ENCODE assay signal across 7 mouse cellular contexts in the genomic region with DNA sequence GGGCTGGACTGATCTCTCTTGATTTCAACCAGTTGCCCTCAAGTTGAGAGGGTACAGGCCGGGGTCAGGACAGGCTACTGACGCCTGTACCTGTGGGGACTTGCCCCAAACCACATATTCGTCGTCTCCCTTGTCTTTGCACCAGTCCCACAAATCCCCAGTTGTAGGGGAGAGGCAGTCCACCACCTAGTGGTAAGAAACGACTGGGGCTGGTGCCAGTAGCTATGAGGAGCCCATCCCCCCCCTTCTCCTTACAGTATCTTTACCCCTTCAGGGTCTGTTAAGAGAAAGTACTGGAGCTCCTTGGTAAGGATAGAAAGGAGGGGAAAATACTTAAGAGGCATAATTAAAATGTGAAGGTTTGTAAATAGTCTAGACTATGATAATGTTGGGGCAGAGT. TPM values are rescaled to one million over a fixed set of nuclear protein-coding genes. Genes with fewer than 3 reads are reported as not detected.
DNase-seq lines count a peak whose midpoint lies in the region; ATAC-seq and TF ChIP-seq lines count a peak whose summit lies in the region.
"Not testable (repeated sequence)": the region's sequence is repeated elsewhere in the genome, so short reads cannot be mapped to it uniquely, and the experiment has no call there.

No protein-coding gene starts in this region.

- TF ChIP-seq POLR2A in kidney, adult 2 months (IDR thresholded peaks at IDR 0.05; ENCODE audit: low read depth, low read length); liver, adult 2 months (IDR thresholded peaks at IDR 0.05; ENCODE audit: extremely low read depth, insufficient read depth, low read length): not testable (repeated sequence)

- not testable (repeated sequence) for H3K27me3 ChIP-seq in forebrain, embryonic 10.5 days (ENCODE audit: poor library complexity, severe bottlenecking); heart, embryonic 15.5 days; kidney, adult 2 months (replicated peaks; ENCODE audit: control insufficient read depth, insufficient read depth, low read length); liver, adult 2 months (ENCODE audit: control insufficient read depth, insufficient read depth, low read length); lung, embryonic 16.5 days (ENCODE audit: control insufficient read depth, insufficient read depth, low read depth, low read length); neural tube, embryonic 15.5 days (replicated peaks)

- peaks cover 24% of the 10 kb centered on the region; the same call in 1 of the 2 replicates for H3K79me2 ChIP-seq in liver, adult 2 months (ENCODE audit: control insufficient read depth, insufficient read depth, low read length)

- not testable (repeated sequence) for TF ChIP-seq CTCF in kidney, adult 2 months (conservative IDR thresholded peaks at IDR 0.05; ENCODE audit: insufficient read depth, insufficient read length, low read depth, low read length); liver, adult 2 months (IDR thresholded peaks at IDR 0.05; ENCODE audit: low read depth, low read length)

- peak overlapping the region; percentile 93; the same call in 1 of the 2 replicates for H3K4me3 ChIP-seq in forebrain, embryonic 10.5 days
- peak overlapping the region; percentile 14; the same call in 1 of the 2 replicates for H3K4me3 ChIP-seq in heart, embryonic 15.5 days
- peak overlapping the region; percentile 30; the same call in 1 of the 2 replicates for H3K4me3 ChIP-seq in kidney, adult 2 months (ENCODE audit: insufficient read depth, low read depth, low read length)
- not testable (repeated sequence) for H3K4me3 ChIP-seq in liver, adult 2 months (ENCODE audit: insufficient read depth, low read depth, low read length); neural tube, embryonic 15.5 days (replicated peaks)
- H3K4me3 ChIP-seq in lung, embryonic 16.5 days (ENCODE audit: low read length) = peak overlapping the region; percentile 7

- not testable (repeated sequence) for ATAC-seq in heart, embryonic 15.5 days (replicated peaks; ENCODE audit: insufficient number of reproducible peaks, insufficient read depth, low FRiP score, low read depth); lung, embryonic 16.5 days (ENCODE audit: low read depth); neural tube, embryonic 15.5 days (ENCODE audit: low FRiP score)

- DNase-seq in MN1 (ENCODE audit: low spot score) = peak; percentile 34
- not testable (repeated sequence) for DNase-seq in forebrain, embryonic 10.5 days (ENCODE audit: extremely low spot score, low spot score); kidney, adult 2 months; liver, adult 2 months (ENCODE audit: extremely low read depth, low read depth, low spot score)

- WGBS in forebrain, embryonic 10.5 days = 53% methylated on average over 5 of the region's 5 CpGs
- 43% methylated on average over 5 of the region's 5 CpGs for WGBS in heart, embryonic 15.5 days
- 51% methylated on average over 5 of the region's 5 CpGs for WGBS in kidney, adult 2 months
- 59% methylated on average over 5 of the region's 5 CpGs for WGBS in liver, adult 2 months
- WGBS in lung, embryonic 16.5 days = 53% methylated on average over 5 of the region's 5 CpGs
- WGBS in neural tube, embryonic 15.5 days = 58% methylated on average over 5 of the region's 5 CpGs

- not testable (repeated sequence) for H3K9me3 ChIP-seq in forebrain, embryonic 10.5 days; heart, embryonic 15.5 days (replicated peaks); lung, embryonic 16.5 days (ENCODE audit: control insufficient read depth, low read length); neural tube, embryonic 15.5 days (replicated peaks)

- peaks cover 53% of the 10 kb centered on the region for H3K36me3 ChIP-seq in forebrain, embryonic 10.5 days (replicated peaks)
- peaks cover 27% of the 10 kb centered on the region for H3K36me3 ChIP-seq in heart, embryonic 15.5 days
- not testable (repeated sequence) for H3K36me3 ChIP-seq in kidney, adult 2 months (ENCODE audit: control insufficient read depth, insufficient read depth, low read length)
- H3K36me3 ChIP-seq in liver, adult 2 months (ENCODE audit: control insufficient read depth, insufficient read depth, low read length) = peaks cover 11% of the 10 kb centered on the region
- H3K36me3 ChIP-seq in lung, embryonic 16.5 days (ENCODE audit: control insufficient read depth, insufficient read depth, low read length) = peaks cover 21% of the 10 kb centered on the region
- H3K36me3 ChIP-seq in neural tube, embryonic 15.5 days = peaks cover 33% of the 10 kb centered on the region

- not testable (repeated sequence) for H3K9ac ChIP-seq in heart, embryonic 15.5 days; liver, adult 2 months (ENCODE audit: low read depth, low read length); neural tube, embryonic 15.5 days (replicated peaks)
- H3K9ac ChIP-seq in lung, embryonic 16.5 days (ENCODE audit: low read length) = peak overlapping the region; percentile 0

- not testable (repeated sequence) for H3K27ac ChIP-seq in forebrain, embryonic 10.5 days; neural tube, embryonic 15.5 days (replicated peaks)
- peak overlapping the region; percentile 89 for H3K27ac ChIP-seq in heart, embryonic 15.5 days
- H3K27ac ChIP-seq in kidney, adult 2 months (ENCODE audit: insufficient read depth, low read depth, low read length) = peak overlapping the region; percentile 32; the same call in 1 of the 2 replicates
- H3K27ac ChIP-seq in liver, adult 2 months (replicated peaks; ENCODE audit: insufficient read depth, low read depth, low read length) = peak overlapping the region; percentile 12
- peak overlapping the region; percentile 10; the same call in 1 of the 2 replicates for H3K27ac ChIP-seq in lung, embryonic 16.5 days (ENCODE audit: low read length)

- peaks cover 75% of the 10 kb centered on the region for H3K4me1 ChIP-seq in forebrain, embryonic 10.5 days
- H3K4me1 ChIP-seq in heart, embryonic 15.5 days (replicated peaks) = peaks cover 54% of the 10 kb centered on the region
- H3K4me1 ChIP-seq in kidney, adult 2 months (ENCODE audit: control insufficient read depth, insufficient read depth, low read length) = peaks cover 25% of the 10 kb centered on the region; the same call in 1 of the 2 replicates
- peaks cover 29% of the 10 kb centered on the region for H3K4me1 ChIP-seq in liver, adult 2 months (ENCODE audit: control insufficient read depth, insufficient read depth, low read length)
- H3K4me1 ChIP-seq in lung, embryonic 16.5 days (replicated peaks; ENCODE audit: control insufficient read depth, insufficient read depth, low read length) = peaks cover 34% of the 10 kb centered on the region
- peaks cover 53% of the 10 kb centered on the region for H3K4me1 ChIP-seq in neural tube, embryonic 15.5 days

- peak overlapping the region; percentile 85 for H3K4me2 ChIP-seq in heart, embryonic 15.5 days
- H3K4me2 ChIP-seq in lung, embryonic 16.5 days (ENCODE audit: low read depth, low read length) = peak overlapping the region; percentile 43
- peak overlapping the region; percentile 5; the same call in 1 of the 2 replicates for H3K4me2 ChIP-seq in neural tube, embryonic 15.5 days

RNA-seq across cellular contexts. Expression of a gene that starts 2.2 kb away (rescaled TPM):
- polyA plus RNA-seq in forebrain, embryonic 10.5 days (2016; fragmentation: Nextera tagmentation; extraction: Ambion mirVana) = 147 TPM in 2 replicates
- 72.2 and 89.3 TPM in 2 replicates for polyA plus RNA-seq in heart, embryonic 15.5 days (2015; fragmentation: Nextera tagmentation; extraction: Ambion mirVana)
- 103 and 155 TPM in 2 replicates for polyA plus RNA-seq in kidney, adult 2 months (2012; rRNA removed)
- total RNA-seq in liver, adult 2 months (2014; rRNA removed) = 38.4 and 49.0 TPM in 2 replicates
- 64.1 and 66.3 TPM in 2 replicates for polyA plus RNA-seq in liver, adult 2 months (2012; rRNA removed)
- polyA plus RNA-seq in lung, embryonic 16.5 days (2015; fragmentation: Nextera tagmentation; extraction: Ambion mirVana) = 101 and 102 TPM in 2 replicates
- 56.0 and 57.3 TPM in 2 replicates for polyA plus RNA-seq in neural tube, embryonic 15.5 days (2015; fragmentation: Nextera tagmentation; extraction: Ambion mirVana)

RNA-seq across cellular contexts. Expression of a gene that starts 2.5 kb away (rescaled TPM):
- 73.3 and 74.1 TPM in 2 replicates for polyA plus RNA-seq in forebrain, embryonic 10.5 days (2016; fragmentation: Nextera tagmentation; extraction: Ambion mirVana)
- polyA plus RNA-seq in heart, embryonic 15.5 days (2015; fragmentation: Nextera tagmentation; extraction: Ambion mirVana) = 41.4 and 43.0 TPM in 2 replicates
- 82.5 and 93.8 TPM in 2 replicates for polyA plus RNA-seq in kidney, adult 2 months (2012; rRNA removed)
- 22.6 and 27.4 TPM in 2 replicates for total RNA-seq in liver, adult 2 months (2014; rRNA removed)
- polyA plus RNA-seq in liver, adult 2 months (2012; rRNA removed) = 52.8 and 58.1 TPM in 2 replicates
- 35.6 and 41.6 TPM in 2 replicates for polyA plus RNA-seq in lung, embryonic 16.5 days (2015; fragmentation: Nextera tagmentation; extraction: Ambion mirVana)
- 112 and 125 TPM in 2 replicates for polyA plus RNA-seq in neural tube, embryonic 15.5 days (2015; fragmentation: Nextera tagmentation; extraction: Ambion mirVana)

RNA-seq across cellular contexts. Expression of a gene that starts 11.2 kb away (rescaled TPM):
- 6.8 and 7.4 TPM in 2 replicates for polyA plus RNA-seq in forebrain, embryonic 10.5 days (2016; fragmentation: Nextera tagmentation; extraction: Ambion mirVana)
- polyA plus RNA-seq in heart, embryonic 15.5 days (2015; fragmentation: Nextera tagmentation; extraction: Ambion mirVana) = 8.3 and 9.1 TPM in 2 replicates
- 8.1 and 9.4 TPM in 2 replicates for polyA plus RNA-seq in kidney, adult 2 months (2012; rRNA removed)
- 33.2 TPM in 2 replicates for total RNA-seq in liver, adult 2 months (2014; rRNA removed)
- polyA plus RNA-seq in liver, adult 2 months (2012; rRNA removed) = 35.1 and 43.4 TPM in 2 replicates
- 10.1 and 13.8 TPM in 2 replicates for polyA plus RNA-seq in lung, embryonic 16.5 days (2015; fragmentation: Nextera tagmentation; extraction: Ambion mirVana)
- 8.5 and 11.0 TPM in 2 replicates for polyA plus RNA-seq in neural tube, embryonic 15.5 days (2015; fragmentation: Nextera tagmentation; extraction: Ambion mirVana)

RNA-seq across cellular contexts. Expression of a gene that starts 13.1 kb away (rescaled TPM):
- polyA plus RNA-seq in forebrain, embryonic 10.5 days (2016; fragmentation: Nextera tagmentation; extraction: Ambion mirVana) = 13.9 and 17.9 TPM in 2 replicates
- polyA plus RNA-seq in heart, embryonic 15.5 days (2015; fragmentation: Nextera tagmentation; extraction: Ambion mirVana) = 13.4 and 17.2 TPM in 2 replicates
- polyA plus RNA-seq in kidney, adult 2 months (2012; rRNA removed) = 43.0 and 62.8 TPM in 2 replicates
- 12.3 and 12.8 TPM in 2 replicates for total RNA-seq in liver, adult 2 months (2014; rRNA removed)
- polyA plus RNA-seq in liver, adult 2 months (2012; rRNA removed) = 88.5 and 130 TPM in 2 replicates
- polyA plus RNA-seq in lung, embryonic 16.5 days (2015; fragmentation: Nextera tagmentation; extraction: Ambion mirVana) = 22.3 and 23.0 TPM in 2 replicates
- 16.9 and 19.7 TPM in 2 replicates for polyA plus RNA-seq in neural tube, embryonic 15.5 days (2015; fragmentation: Nextera tagmentation; extraction: Ambion mirVana)

RNA-seq across cellular contexts. Expression of a gene that starts 14.2 kb away (rescaled TPM):
- polyA plus RNA-seq in forebrain, embryonic 10.5 days (2016; fragmentation: Nextera tagmentation; extraction: Ambion mirVana) = 57.4 and 59.6 TPM in 2 replicates
- 45.3 and 54.8 TPM in 2 replicates for polyA plus RNA-seq in heart, embryonic 15.5 days (2015; fragmentation: Nextera tagmentation; extraction: Ambion mirVana)
- 23.0 and 24.0 TPM in 2 replicates for polyA plus RNA-seq in kidney, adult 2 months (2012; rRNA removed)
- total RNA-seq in liver, adult 2 months (2014; rRNA removed) = 6.0 and 6.6 TPM in 2 replicates
- 5.0 and 7.0 TPM in 2 replicates for polyA plus RNA-seq in liver, adult 2 months (2012; rRNA removed)
- polyA plus RNA-seq in lung, embryonic 16.5 days (2015; fragmentation: Nextera tagmentation; extraction: Ambion mirVana) = 55.4 and 58.5 TPM in 2 replicates
- polyA plus RNA-seq in neural tube, embryonic 15.5 days (2015; fragmentation: Nextera tagmentation; extraction: Ambion mirVana) = 41.2 and 46.1 TPM in 2 replicates

Comparison
In these comparisons a context has a peak if more than half of its experiments do, and no peak if none do; other contexts are left out.
1. H3K4me2 ChIP-seq: peak in every context shown above with its lines; median percentile 85 in heart, embryonic 15.5 days; 43 in lung, embryonic 16.5 days; 5 in neural tube, embryonic 15.5 days.